Comparison of ENCODE assay signal across 30 mouse cellular contexts in the genomic region with DNA sequence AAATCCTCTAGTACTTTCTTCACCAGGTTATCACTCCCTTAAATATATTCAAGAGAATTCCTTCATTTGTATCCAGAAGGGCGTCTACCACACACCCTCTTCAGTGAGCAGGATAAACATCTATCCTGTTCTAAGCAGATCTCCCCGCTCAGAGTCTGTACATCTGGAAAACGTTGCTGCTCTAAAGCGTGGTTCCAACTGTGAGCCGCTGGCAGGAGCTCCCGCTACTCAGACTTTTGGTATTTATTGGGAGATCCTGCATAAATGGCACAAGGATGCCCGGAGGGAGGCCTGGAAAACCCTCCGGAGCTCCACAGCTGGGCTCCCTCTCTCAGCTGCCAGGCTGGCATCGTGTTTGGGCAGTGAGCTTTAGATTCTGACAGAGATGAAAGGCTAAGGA. TPM values are rescaled to one million over a fixed set of nuclear protein-coding genes. Genes with fewer than 3 reads are reported as not detected.
DNase-seq lines count a peak whose midpoint lies in the region; ATAC-seq lines count a peak whose summit lies in the region.
"Had no signal": no experiment of that assay in that cellular context is flagged by ENCODE, and none has a peak within 500 bp of the region (broad histone marks: within the 10 kb centered on the region; RNA-seq: fewer than 3 reads in every experiment).

No protein-coding gene starts in this region.

- no peak overlapping the region for H3K4me3 ChIP-seq in limb, embryonic 12.5 days (replicated peaks)
- no peak overlapping the region for H3K4me3 ChIP-seq in limb, embryonic 10.5 days
- H3K4me3 ChIP-seq in limb, embryonic 13.5 days, result no peak overlapping the region
- H3K4me3 ChIP-seq: hindbrain, embryonic 12.5 days; midbrain, embryonic 10.5 days; myocyte; neural tube, embryonic 12.5 days had no signal

- no peaks in the 10 kb centered on the region for H3K36me3 ChIP-seq in limb, embryonic 12.5 days
- no peaks in the 10 kb centered on the region for H3K36me3 ChIP-seq in limb, embryonic 10.5 days
- H3K36me3 ChIP-seq in limb, embryonic 13.5 days, result no peaks in the 10 kb centered on the region
- H3K36me3 ChIP-seq: G1E; hindbrain, embryonic 12.5 days; midbrain, embryonic 10.5 days; neural tube, embryonic 12.5 days had no signal

- no peak for ATAC-seq in limb, embryonic 12.5 days (ENCODE audit: insufficient number of reproducible peaks, insufficient read depth, low FRiP score, low TSS enrichment, low read depth)
- peak; percentile 82; the same call in 1 of the 2 replicates for ATAC-seq in limb, embryonic 13.5 days (ENCODE audit: low FRiP score, low read depth)
- ATAC-seq: forebrain, embryonic 14.5 days; intestine, embryonic 16.5 days; Patski had no signal

- 33% methylated on average over 9 of the region's 9 CpGs for WGBS in limb, embryonic 12.5 days
- 77% methylated on average over 9 of the region's 9 CpGs for WGBS in limb, embryonic 10.5 days
- WGBS in limb, embryonic 13.5 days, result 29% methylated on average over 9 of the region's 9 CpGs

- DNase-seq in embryo, embryonic 10.5 days (ENCODE audit: low spot score), result peak; percentile 9
- no peak for DNase-seq in embryo, embryonic 10 days (ENCODE audit: low spot score)
- no peak for DNase-seq in limb, embryonic 10.5 days (ENCODE audit: low spot score)
- DNase-seq in cerebellum, adult 8-10 months, result no peak
- DNase-seq in heart, postnatal 4 days, result no peak
- DNase-seq: adrenal gland, adult 2 months; adrenal gland, postnatal 36 days; cerebellum, adult 18-20 months; cerebellum, postnatal 14 days; kidney, adult 8-10 months; liver; lung, adult 2 months; lung, postnatal 10 days; right cerebral cortex, adult 18-20 months; spleen, adult 18-20 months; thymus, postnatal 14 days had no signal

- H3K9ac ChIP-seq in limb, embryonic 12.5 days (replicated peaks), result no peak overlapping the region
- H3K9ac ChIP-seq in limb, embryonic 13.5 days, result no peak overlapping the region
- H3K9ac ChIP-seq: hindbrain, embryonic 12.5 days; liver, embryonic 14.5 days; neural tube, embryonic 12.5 days had no signal

- 0 out of 2 replicates have a peak overlapping the region, but pooled peaks have one; percentile 4 for H3K27ac ChIP-seq in limb, embryonic 12.5 days
- no peak overlapping the region for H3K27ac ChIP-seq in limb, embryonic 10.5 days
- H3K27ac ChIP-seq in limb, embryonic 13.5 days, result peak overlapping the region; percentile 35; the same call in 1 of the 2 replicates
- H3K27ac ChIP-seq: hindbrain, embryonic 12.5 days; kidney, postnatal 0 days; liver, embryonic 14.5 days; macrophage; midbrain, embryonic 10.5 days; neural tube, embryonic 12.5 days had no signal

- H3K27me3 ChIP-seq in limb, embryonic 12.5 days, result no peaks in the 10 kb centered on the region
- H3K27me3 ChIP-seq in limb, embryonic 10.5 days (ENCODE audit: low read depth, poor library complexity, severe bottlenecking), result no peaks in the 10 kb centered on the region
- H3K27me3 ChIP-seq in limb, embryonic 13.5 days, result no peaks in the 10 kb centered on the region
- H3K27me3 ChIP-seq: CH12.LX; hindbrain, embryonic 12.5 days; neural tube, embryonic 12.5 days had no signal

- 0 out of 2 replicates have a peak, but pooled peaks cover 6% of the 10 kb centered on the region for H3K4me1 ChIP-seq in limb, embryonic 12.5 days (replicated peaks)
- no peaks in the 10 kb centered on the region for H3K4me1 ChIP-seq in limb, embryonic 10.5 days
- peaks cover 13% of the 10 kb centered on the region; the same call in 1 of the 2 replicates for H3K4me1 ChIP-seq in limb, embryonic 13.5 days
- H3K4me1 ChIP-seq: hindbrain, embryonic 12.5 days; neural tube, embryonic 12.5 days had no signal

- no peak overlapping the region for H3K4me2 ChIP-seq in limb, embryonic 12.5 days
- H3K4me2 ChIP-seq in limb, embryonic 13.5 days (replicated peaks), result peak overlapping the region; percentile 3; the same call in 1 of the 2 replicates
- H3K4me2 ChIP-seq: hindbrain, embryonic 12.5 days; neural tube, embryonic 12.5 days had no signal

- H3K9me3 ChIP-seq in limb, embryonic 12.5 days, result no peaks in the 10 kb centered on the region
- H3K9me3 ChIP-seq in limb, embryonic 10.5 days (replicated peaks), result no peaks in the 10 kb centered on the region
- no peaks in the 10 kb centered on the region for H3K9me3 ChIP-seq in limb, embryonic 13.5 days
- H3K9me3 ChIP-seq: hindbrain, embryonic 12.5 days; midbrain, embryonic 10.5 days; neural tube, embryonic 12.5 days had no signal

RNA-seq across cellular contexts. Expression of a gene that starts 54.3 kb away (rescaled TPM):
- polyA plus RNA-seq in limb, embryonic 12.5 days (2016; fragmentation: Nextera tagmentation; extraction: Ambion mirVana), result 25.1 and 25.2 TPM in 2 replicates
- polyA plus RNA-seq in limb, embryonic 10.5 days (2016; fragmentation: Nextera tagmentation; extraction: Ambion mirVana), result 20.0 and 23.0 TPM in 2 replicates
- 19.1 and 19.5 TPM in 2 replicates for polyA plus RNA-seq in limb, embryonic 13.5 days (2015; fragmentation: Nextera tagmentation; extraction: Ambion mirVana)
- total RNA-seq in heart, postnatal 4 days (2021), result 10 to 100 TPM; 31.4 to 33.3 TPM
- total RNA-seq: CH12.LX had no signal
